Mouse (Mus musculus): Measurements from ENCODE around the gene Zfp768. TPM values are rescaled to one million over a fixed set of nuclear protein-coding genes. Genes with fewer than 3 reads are reported as not detected.

The Zfp768 gene
- polyA plus RNA-seq, 1 experiment from 2014 or later: 17.2 TPM

Other genes starting within 250 kb of the Zfp768 start
- 0.63 and 1.4 TPM in 2 replicates for gene Qprt, start 223.4 kb downstream of the Zfp768 start, polyA plus RNA-seq (2015; fragmentation: Nextera tagmentation; extraction: Ambion mirVana)
- gene Spn, start 207.8 kb downstream of the Zfp768 start, polyA plus RNA-seq (2015; fragmentation: Nextera tagmentation; extraction: Ambion mirVana): 0.08 and 0.10 TPM in 2 replicates
- gene Cd2bp2, start 149.5 kb downstream of the Zfp768 start, polyA plus RNA-seq (2015; fragmentation: Nextera tagmentation; extraction: Ambion mirVana): 78.7 and 80.0 TPM in 2 replicates
- 32.3 and 32.9 TPM in 2 replicates for gene Tbc1d10b, start 137.1 kb downstream of the Zfp768 start, polyA plus RNA-seq (2015; fragmentation: Nextera tagmentation; extraction: Ambion mirVana)
- 27.7 and 63.1 TPM in 2 replicates for gene Mylpf, start 136.7 kb downstream of the Zfp768 start, polyA plus RNA-seq (2015; fragmentation: Nextera tagmentation; extraction: Ambion mirVana)
- 54.7 and 58.0 TPM in 2 replicates for gene Zfp553, start 112.5 kb downstream of the Zfp768 start, polyA plus RNA-seq (2015; fragmentation: Nextera tagmentation; extraction: Ambion mirVana)
- 16.2 and 23.7 TPM in 2 replicates for gene Sept1, start 112.5 kb downstream of the Zfp768 start, polyA plus RNA-seq (2015; fragmentation: Nextera tagmentation; extraction: Ambion mirVana)
- gene Zfp771, start 101.3 kb downstream of the Zfp768 start, polyA plus RNA-seq (2015; fragmentation: Nextera tagmentation; extraction: Ambion mirVana): 55.0 and 62.4 TPM in 2 replicates
- 102 and 110 TPM in 2 replicates for gene Dctpp1, start 84.9 kb downstream of the Zfp768 start, polyA plus RNA-seq (2015; fragmentation: Nextera tagmentation; extraction: Ambion mirVana)
- gene Sephs2, start 71.5 kb downstream of the Zfp768 start, polyA plus RNA-seq (2015; fragmentation: Nextera tagmentation; extraction: Ambion mirVana): 61.4 and 65.2 TPM in 2 replicates
- gene Itgal, start 49.3 kb downstream of the Zfp768 start, polyA plus RNA-seq (2015; fragmentation: Nextera tagmentation; extraction: Ambion mirVana): 0.31 and 0.41 TPM in 2 replicates
- 8.5 and 8.6 TPM in 2 replicates for gene Zfp747, start 30.5 kb upstream of the Zfp768 start, polyA plus RNA-seq (2015; fragmentation: Nextera tagmentation; extraction: Ambion mirVana)
- gene 9130019O22Rik, start 41.6 kb upstream of the Zfp768 start, polyA plus RNA-seq (2015; fragmentation: Nextera tagmentation; extraction: Ambion mirVana): 4.2 and 5.0 TPM in 2 replicates
- gene E430018J23Rik, start 48.0 kb upstream of the Zfp768 start, polyA plus RNA-seq (2015; fragmentation: Nextera tagmentation; extraction: Ambion mirVana): 5.2 and 5.7 TPM in 2 replicates
- gene Zfp764, start 61.2 kb upstream of the Zfp768 start, polyA plus RNA-seq (2015; fragmentation: Nextera tagmentation; extraction: Ambion mirVana): 4.0 and 4.5 TPM in 2 replicates
- 31.1 and 37.7 TPM in 2 replicates for gene Zfp688, start 76.5 kb upstream of the Zfp768 start, polyA plus RNA-seq (2015; fragmentation: Nextera tagmentation; extraction: Ambion mirVana)
- gene Zfp689, start 103.6 kb upstream of the Zfp768 start, polyA plus RNA-seq (2015; fragmentation: Nextera tagmentation; extraction: Ambion mirVana): 13.0 and 15.2 TPM in 2 replicates
- gene Prr14, start 114.0 kb upstream of the Zfp768 start, polyA plus RNA-seq (2015; fragmentation: Nextera tagmentation; extraction: Ambion mirVana): 42.4 and 44.5 TPM in 2 replicates
- 12.1 and 12.6 TPM in 2 replicates for gene Fbrs, start 133.6 kb upstream of the Zfp768 start, polyA plus RNA-seq (2015; fragmentation: Nextera tagmentation; extraction: Ambion mirVana)
- 50.1 and 56.1 TPM in 2 replicates for gene Srcap, start 166.4 kb upstream of the Zfp768 start, polyA plus RNA-seq (2015; fragmentation: Nextera tagmentation; extraction: Ambion mirVana)
- gene Gm42715, start 174.0 kb upstream of the Zfp768 start, polyA plus RNA-seq (2015; fragmentation: Nextera tagmentation; extraction: Ambion mirVana): 15.7 and 16.6 TPM in 2 replicates
- 4.5 and 4.8 TPM in 2 replicates for gene Tmem265, start 215.8 kb upstream of the Zfp768 start, polyA plus RNA-seq (2015; fragmentation: Nextera tagmentation; extraction: Ambion mirVana)
- 59.1 and 62.8 TPM in 2 replicates for gene Phkg2, start 227.8 kb upstream of the Zfp768 start, polyA plus RNA-seq (2015; fragmentation: Nextera tagmentation; extraction: Ambion mirVana)
- gene Ccdc189, start 243.0 kb upstream of the Zfp768 start, polyA plus RNA-seq (2015; fragmentation: Nextera tagmentation; extraction: Ambion mirVana): 9.2 and 11.2 TPM in 2 replicates
- 43.5 and 48.3 TPM in 2 replicates for gene Rnf40, start 243.2 kb upstream of the Zfp768 start, polyA plus RNA-seq (2015; fragmentation: Nextera tagmentation; extraction: Ambion mirVana)